Mouse (Mus musculus): ENCODE results near the gene Olfr521.
"Not testable (repeated sequence)": the region's sequence is repeated elsewhere in the genome, so short reads cannot be mapped to it uniquely, and the experiment has no call there.

Olfr521 gene

DNA sequence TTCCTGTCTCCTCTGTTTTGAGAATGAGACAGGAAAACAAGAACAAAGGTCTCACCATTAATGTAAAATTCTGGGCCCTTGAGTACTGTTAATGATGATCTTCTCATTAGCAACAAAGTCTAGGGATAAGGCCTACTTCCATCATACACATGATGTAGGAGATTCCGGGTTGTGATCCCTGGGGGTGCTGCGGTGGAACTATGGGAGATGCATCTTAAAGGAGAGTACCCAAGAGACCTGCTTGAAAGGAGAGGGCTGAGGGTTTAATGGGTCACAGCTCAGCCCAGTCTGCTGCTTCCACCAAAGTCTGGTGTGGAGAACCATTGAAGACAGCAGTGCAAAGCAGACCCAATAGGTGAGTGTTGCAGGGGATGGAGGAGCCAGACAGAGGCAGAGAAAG lies at the start of gene Olfr521:
Olfr521 (plus strand) TSS at position 301 of the 400 bp plus-strand sequence.
- DNase-seq = no peak

DNA sequence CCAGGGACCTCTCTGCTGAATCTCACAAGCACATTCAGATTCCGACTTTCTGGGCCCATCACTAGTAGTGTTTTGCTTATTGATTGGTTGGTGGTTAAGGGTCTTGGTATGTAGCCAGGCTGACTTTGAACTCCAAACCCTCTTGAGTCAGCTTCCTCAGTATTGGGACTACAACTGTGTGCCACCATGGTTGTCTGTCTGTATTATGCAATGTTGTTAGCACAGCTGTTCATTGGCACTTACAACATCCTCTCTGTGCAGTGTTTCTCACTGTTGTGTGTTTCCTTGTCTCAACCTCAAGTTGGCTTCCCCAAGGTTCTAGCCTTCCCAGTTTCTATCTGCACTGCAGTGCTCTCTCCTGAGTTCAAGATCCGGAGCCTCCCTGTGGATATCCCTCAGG lies 46.8 kb upstream of the Olfr521 start:
- no peak for DNase-seq

DNA sequence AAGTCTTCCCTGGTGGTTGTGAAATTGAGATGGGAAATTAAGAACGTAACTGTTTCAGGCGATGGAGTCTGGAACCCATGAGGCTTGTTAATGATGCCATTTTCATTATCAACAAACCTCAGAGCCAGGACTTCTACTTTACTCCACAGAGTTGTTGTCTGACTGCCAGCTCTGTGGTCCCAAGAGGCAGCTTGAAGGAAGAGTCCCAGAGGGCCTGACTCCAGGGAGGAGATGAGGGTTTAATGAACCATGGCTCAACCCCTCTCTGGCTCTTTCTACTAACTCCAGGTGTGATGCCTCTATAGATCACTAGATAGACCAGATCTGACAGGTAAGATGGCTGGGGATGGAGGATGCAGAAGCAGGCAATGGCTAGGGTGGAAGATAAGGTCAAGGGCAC lies 33.3 kb upstream of the Olfr521 start, which contains the start of gene Olfr520:
Olfr520 (plus strand) TSS at position 301 of the 400 bp plus-strand sequence.
- DNase-seq = no peak

DNA sequence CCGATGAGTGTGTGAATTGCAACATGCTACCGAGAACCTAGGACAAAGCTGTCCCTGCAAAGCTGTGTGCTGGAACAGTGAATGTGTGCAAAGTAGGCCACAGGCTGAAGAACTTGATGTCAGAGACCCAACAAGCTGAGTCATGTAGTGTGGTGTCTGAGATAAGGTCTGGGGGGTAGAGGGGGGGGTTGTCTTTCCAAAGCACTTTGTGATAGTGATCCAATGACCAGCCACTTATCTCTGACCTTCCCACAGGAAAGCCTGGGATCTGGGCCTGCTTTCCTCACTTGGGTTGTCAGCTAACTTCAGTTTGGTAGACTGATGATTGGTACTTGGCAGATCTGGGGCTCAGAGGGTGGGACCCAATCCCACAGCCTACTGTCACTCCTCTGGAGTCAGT lies 28.7 kb upstream of the Olfr521 start:
- no peak for DNase-seq

DNA sequence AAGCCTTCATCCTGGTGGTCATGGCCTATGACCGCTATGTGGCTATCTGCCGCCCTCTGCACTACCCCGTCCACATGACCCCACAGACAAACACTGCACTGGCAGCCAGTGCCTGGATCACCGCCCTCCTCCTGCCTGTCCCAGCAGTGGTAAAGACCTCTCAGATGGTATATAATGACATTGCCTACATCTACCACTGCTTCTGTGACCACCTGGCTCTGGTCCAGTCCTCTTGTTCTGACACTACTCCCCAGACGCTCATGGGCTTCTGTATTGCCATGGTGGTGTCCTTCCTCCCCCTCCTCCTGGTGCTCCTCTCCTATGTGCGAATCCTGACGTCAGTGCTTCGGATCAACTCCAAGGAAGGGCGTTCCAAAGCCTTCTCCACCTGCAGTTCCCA lies 27.8 kb upstream of the Olfr521 start:
- not testable (repeated sequence) for DNase-seq

DNA sequence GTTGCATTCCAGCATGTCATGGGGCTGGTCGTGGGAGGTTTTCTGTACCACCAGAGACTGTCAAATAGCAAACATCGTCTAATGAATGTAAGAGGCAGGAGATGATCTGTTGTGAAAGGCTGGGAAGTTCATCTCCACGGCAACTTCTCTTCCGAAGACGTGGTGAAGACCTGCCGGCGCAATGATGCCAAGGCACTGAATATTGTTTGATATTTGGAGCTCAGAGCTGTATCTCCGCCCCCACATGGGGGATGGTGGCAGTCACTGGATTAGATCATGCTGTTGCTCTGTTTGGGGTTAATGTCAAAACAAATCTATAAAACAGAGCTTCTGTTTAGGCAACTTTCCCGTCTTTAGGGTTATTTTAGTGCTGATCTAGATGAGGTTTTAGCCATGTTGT lies 24.0 kb upstream of the Olfr521 start:
- DNase-seq = no peak

DNA sequence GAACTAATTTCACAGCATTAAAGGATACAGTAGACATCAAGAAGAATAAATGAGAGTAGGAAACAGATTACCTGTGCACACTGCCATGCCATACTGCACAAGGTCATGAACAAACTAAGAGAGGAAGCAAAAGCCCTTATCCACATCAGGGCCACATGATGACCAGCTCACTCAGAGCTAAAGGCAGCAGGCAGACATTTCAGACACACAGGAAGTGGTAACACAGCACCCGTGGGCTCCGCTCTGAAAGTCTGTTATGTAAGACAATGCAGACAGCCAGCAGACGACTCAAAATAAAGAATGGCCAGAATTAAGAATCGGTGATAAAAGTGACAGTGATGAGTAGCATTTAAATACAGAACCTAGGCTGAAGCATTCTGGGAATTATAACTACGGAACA lies 18.1 kb downstream of the Olfr521 start:
- DNase-seq = no peak

DNA sequence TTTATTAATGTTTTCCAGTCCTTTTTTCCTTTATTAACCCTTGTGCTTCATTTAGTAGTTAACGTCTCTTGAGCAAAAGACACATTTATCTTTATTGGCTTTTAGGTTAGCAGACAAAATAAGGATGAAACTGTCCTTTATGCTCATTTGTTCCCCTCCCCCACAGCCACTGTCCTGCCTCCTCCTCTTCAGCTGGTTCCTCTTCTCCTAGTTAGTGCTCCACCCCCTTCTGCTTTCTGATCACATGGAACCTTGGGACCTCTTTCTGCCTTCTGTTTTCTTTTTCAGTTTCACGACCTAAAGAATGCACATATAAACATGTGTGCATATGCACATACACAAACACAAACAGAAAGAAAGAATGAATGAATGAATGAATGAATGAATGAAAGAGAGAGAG lies 18.6 kb downstream of the Olfr521 start:
- DNase-seq = no peak

DNA sequence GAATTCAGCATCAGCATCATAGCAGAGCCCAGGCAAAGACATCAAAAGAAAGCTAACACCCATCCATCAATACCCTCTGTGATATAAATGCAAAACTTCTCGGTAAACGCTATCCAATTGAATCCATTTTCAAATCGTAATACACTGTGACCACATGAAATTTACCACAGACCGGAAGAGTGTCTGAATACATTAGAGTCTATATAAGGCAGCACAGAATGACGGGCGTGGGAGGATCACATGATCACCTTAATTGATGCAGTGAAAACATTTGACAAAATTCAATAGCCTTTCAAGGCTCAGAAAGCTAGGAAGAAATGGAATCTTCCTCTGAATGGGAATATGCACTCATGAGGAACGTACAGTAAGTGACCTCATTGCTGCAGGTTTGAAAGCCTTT lies 20.1 kb downstream of the Olfr521 start:
- DNase-seq = no peak

DNA sequence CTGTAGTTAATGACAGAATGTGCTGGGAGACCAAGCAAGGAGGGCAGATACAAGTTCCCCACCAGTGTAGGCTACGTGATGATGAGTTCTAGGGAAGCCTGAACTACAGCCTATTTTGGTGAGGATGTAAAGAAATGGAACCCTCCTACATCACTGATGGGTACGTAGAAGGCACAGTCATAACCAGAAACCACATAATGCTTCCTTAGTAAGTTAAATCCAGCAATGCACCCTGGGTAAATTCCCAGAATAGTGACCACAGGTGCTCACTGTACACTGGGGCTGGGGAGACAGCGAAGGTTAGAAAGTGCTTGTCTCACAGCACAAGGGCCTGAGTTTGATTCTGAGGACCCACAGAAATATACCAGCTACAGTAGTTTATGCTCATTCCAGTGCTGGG lies 22.2 kb downstream of the Olfr521 start:
- DNase-seq = no peak

DNA sequence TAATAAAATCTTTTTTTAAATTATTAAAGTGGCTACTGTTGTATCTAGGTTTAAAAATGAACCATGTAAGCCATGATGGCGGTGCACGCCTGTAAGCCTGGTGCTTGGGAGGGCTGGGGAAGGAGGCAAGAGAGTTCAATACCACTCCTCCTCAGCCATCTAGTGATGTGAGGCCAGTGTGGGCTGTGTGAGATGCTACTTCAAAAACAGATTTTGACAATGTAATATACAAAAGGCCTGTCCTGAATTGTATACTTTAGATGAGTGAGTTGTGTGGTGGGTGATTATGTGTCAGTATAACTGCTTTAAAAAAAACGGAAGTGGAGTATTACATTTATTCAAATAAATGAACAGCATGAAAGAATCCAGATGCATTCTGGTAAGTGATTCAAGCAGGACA lies 23.5 kb downstream of the Olfr521 start:
- no peak for DNase-seq

DNA sequence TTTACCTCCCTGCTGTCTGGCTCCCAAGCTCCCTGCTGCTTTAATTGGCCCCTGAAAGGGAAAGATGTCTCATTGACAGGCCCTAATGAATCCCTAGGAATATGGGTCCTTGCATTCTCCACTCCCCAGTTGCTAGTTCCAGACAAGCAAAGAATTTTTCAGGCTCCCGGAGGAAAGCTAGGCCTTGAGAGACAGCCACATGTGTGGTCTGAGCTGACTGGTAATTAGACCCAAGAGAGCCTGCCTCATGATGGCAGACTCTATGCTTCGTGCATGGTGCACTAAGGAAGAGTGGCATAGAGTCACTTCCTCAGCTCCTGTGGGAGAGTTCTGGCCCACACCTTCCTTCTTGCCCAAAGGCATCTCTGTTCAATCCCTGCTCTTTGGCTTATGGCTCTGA lies 24.6 kb downstream of the Olfr521 start:
- no peak for DNase-seq

DNA sequence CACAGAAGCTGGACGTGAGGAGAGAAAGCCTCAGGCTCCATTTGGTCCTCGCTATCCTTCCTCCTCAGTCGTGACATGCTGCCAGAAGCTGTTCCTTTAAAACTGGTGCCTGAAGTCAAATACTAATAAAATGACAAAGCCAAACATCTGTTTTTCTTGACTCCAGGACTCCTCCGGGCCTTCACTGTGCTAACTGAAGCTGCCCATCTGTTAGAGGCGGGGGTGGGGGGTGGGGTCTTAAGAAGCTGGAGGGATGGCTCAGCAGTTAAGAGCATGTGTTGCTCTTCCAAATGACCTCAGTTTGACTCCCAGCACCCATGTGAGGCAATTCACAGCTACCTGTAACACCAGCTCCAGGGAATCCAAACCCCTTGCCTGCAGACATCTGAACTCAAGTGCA lies 25.3 kb downstream of the Olfr521 start:
- DNase-seq = no peak

DNA sequence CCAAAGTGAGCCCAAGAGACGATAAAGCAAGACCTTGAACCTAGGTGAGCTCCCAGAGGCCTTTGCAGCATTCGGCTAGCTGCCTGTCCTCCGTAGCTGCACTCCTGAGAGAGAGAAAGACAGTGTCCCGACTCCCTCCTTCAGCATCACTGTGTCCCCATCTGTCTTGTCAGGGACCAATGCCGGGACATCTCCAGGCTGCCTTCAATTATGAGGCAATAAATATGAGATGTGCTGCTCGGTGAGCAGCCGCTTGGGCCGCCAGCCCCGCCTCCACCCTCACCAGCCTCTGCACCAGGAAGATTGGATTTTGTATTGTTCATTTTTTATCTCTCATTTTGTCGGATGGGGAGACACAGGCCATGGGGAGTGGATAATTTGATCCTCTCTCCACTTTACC lies 27.5 kb downstream of the Olfr521 start:
- DNase-seq = no peak

DNA sequence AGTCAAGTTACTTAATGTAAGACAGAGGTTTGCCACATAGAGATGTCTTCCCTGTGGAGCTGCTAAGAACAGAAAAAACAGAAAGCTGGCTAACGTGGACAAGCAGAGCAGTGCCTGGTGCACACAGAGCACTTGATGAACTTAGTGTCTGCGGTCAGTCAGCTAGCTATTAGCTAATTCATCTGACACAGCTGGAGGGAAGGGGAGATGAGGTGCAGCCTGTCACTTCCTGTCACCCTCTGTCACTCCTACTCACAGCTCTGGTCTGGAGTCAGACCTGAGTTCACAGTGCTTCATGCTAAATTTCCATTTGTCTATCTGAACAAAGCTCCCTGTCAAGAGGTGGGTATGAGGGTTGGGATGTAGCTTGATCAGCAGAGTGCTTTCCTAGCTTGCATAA lies 30.8 kb downstream of the Olfr521 start:
- DNase-seq = no peak

DNA sequence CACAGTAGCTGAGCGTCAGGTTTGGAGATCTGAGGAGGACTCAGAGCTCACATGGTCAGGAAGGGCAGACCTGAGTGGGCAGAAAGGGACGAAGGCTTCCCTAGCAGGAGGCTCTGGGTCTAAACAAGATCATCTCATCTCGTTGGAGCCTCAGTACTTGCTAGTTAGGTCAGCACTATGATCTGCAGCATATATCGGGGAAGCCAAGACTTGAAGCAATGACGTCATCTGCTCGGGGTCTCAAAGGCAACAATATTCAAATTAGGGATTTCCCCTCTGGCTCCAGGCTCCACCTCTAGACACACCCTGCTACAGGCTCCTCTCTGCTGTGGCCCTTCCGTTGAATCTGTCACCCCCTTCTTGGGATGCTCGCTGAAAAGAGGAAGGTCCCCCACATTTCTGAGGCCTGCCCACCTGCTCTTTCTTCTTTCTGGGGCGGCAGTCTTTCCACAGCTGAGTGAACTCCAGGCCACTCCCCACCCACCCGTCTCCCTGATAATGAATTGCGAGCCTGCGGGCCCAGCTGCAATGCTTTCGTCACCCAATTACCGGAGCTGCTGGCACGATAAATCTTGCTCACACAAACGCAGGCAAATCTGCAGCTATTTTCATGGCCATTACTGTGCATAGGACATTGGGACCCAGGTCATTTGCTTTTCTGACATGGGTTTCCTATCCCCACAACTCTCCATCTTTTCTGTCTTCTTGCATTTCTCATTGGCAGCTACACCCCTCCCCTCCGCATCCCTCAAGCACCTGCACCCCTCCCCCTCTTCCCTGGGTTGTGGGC lies 32.1 kb downstream of the Olfr521 start:
- peak; percentile 2 for DNase-seq

DNA sequence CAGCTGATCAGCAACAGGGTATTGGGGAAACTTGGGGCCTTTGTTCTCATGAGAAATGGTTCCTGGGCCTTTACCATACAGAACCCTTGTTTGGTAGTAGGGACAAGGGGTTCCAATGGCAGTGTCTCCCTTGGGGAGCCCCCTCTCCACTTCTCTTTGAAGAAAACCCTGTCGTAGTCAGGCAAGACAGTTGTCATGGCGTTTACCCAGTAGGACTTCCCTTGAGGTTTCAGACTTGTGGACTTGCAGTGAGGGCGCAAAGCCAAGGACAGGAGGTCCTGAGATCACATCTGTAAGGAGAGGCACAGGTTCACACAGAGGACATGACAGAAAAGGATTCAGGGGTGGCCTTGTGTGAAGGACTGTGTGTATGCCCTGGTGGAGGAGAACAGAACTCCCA lies 33.2 kb downstream of the Olfr521 start:
- peak; percentile 3 for DNase-seq

DNA sequence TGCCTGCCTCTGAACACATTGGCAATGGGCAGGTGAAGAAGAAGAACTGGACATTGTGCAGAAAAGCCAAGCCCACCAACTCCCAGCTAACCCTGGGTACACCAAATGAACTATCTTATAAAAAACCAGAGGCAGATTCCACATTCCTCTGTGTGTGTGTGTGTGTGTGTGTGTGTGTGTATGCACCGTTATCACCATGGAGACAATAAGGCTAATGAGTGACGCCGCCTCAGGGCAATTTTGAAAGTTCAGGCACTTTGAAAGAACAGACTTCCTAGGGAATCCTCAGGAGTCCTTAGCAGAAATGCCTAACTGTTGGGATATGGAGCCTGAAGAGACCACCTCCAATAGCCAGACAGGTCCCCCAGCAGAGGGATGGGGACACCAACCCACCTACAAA lies 34.0 kb downstream of the Olfr521 start:
- DNase-seq = no peak

DNA sequence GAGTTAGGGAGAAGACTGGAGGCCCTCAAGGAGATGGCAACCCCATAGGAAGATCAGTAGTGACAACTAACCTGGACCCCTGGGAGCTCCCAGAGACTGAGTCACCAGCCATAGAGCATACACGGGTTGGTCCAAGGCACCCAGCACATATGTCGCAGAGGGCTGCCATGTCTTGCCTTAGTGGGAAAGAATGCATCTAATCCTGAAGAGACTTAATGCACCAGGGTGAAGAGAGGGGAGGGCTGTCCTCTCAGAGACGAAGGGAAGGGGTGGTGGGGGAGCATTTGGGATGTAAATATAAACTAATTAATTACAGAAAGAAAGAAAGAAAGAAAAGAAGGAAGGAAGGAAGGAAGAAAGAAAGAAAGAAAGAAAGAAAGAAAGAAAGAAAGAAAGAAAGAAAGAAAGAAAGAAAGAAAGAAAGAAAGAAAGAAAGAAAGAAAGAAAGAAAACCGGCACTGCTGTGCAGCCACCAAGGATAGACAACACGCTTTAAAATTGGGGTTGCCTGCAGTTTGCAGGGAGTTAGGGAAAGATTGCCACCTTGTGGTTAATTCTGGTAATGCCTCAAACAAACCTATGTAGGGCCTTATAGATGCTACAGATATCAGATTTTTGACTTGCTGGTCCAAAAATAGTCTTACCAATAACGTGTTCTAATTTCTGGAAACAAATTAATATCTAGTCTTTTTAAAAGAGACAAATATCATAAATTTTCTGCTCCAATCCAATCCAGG lies 34.8 kb downstream of the Olfr521 start:
- peak; percentile 48 for DNase-seq

DNA sequence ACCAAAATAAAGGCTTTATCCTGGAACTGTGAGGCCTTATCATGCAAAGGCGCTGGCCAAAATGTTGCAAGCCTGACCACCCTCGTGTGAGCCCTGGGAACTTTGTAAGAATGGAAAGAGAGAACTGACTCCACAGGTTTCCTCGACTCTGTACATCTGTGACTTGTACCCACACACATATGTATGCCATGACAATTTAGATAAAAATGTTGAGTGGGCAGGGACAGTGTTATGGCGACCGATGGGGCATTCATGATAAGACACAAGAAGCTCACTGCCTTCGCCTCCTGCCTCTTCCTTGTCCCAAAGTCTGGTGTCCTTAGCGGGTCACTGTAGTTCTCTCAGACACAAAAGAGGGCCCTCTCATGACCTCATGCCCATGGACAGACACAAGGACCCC lies 35.8 kb downstream of the Olfr521 start:
- DNase-seq = no peak

DNA sequence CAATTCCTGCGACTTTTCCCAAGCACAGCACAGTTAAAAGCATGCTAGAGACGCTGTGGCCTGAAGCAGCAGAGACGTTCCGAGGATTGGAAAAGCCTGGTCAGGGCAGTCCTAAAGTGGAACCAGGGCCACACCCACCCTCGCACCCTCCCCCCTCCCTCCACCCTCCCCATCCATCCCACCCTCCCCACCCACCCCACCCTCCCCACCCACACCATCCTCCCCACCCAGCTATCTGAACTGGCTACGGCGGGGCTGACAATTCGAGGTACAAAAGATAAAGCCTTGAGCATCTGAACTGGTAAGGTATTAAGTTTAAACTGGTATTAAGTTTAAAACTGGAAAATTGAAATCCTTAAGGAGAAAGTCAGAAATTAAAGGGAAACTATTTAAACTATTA lies 40.2 kb downstream of the Olfr521 start:
- no peak for DNase-seq

DNA sequence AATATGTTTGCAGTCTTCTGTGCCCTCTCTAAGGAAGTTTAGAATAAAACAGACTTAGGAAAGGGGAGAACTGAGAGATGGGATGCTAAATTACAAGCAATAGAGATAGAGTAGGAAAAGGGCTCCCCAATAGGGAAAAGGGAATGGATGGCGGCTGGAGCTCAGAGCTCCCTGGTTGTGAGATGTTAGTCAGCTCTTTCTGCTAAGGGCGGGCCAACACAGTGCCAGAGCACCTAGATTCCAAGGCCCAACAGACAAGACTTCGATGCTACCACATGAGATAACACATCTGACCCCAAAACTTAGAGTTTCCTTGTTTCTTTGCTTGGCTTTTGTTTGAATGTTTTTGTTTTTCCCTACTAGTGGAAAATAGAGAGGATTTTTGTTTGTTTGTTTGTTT lies 40.7 kb downstream of the Olfr521 start:
- not testable (repeated sequence) for DNase-seq

DNA sequence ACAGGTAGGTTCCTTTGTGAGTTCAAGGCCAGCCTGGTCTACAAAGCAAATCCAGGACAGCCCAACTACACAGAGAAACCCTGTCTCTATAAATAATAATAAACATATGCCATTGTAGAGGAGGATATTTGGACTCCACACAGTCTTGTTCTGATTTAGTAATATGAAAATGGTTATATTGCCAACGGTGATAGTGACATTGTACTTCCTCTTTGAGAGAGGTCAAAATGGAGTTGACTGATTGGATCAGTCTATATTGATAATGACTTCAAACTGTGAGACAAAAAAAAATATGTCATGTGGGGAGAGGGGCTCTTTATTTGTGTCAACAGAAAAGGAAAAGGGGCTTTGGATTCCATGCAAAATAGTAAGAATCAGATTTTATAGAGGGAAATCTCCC lies 42.0 kb downstream of the Olfr521 start:
- DNase-seq = no peak

DNA sequence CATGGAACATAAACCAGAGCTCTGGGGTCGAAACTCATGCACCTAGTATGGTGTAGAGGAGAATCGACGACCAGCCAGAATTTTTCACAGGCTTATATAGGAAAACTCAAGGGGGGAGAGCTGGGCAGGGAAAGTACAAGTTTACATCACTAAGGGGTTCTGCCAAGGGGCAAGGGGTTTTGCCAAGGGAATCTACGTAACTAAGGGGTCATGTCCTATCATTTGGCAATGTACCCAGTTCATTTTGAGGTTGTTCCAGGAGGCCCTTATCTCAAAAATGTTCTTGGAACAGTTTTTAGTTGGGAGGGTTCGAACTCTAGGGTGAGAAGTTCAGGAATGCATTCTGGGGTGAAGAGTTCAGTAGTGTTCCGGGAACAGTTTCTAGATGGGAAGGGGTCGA lies 43.7 kb downstream of the Olfr521 start:
- not testable (repeated sequence) for DNase-seq

DNA sequence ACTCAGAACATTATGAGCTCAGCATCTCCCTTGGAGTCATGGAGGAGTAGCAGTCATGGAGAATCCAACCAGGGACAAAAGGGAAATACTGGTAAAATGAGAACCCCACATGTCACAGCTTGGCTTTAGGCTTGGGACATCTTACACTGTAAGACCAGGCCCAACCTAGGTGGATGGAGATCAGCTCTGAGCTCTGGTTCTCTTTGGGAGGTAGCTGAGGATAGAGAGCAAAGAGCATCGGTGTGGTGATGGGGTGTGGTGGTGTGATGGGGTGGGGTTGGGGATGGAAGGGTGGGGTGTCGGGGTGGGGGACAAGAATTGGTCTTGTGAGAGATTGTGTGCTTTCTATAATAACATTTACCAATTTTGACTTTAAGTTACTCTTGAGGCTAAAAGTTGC lies 47.5 kb downstream of the Olfr521 start:
- DNase-seq = no peak
